8 mouse cellular contexts compared by ENCODE assay signal in the genomic region with DNA sequence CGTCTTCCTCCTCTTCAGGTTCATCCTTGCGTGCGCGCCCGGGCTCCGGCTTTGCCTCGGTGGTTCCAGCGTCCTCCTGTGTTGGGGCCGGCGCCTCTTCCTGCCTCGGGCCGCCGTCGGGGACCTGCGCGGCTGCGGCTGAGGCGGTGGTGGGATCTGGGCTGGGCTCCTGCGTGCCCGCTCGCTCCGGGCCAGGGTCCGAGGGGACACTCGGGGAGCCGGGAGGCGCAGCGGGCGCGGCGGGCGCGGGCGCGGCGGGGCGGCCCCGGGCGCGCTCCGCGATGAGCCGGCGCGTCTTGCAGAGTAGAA. TPM values are rescaled to one million over a fixed set of nuclear protein-coding genes. Genes with fewer than 3 reads are reported as not detected.
DNase-seq lines count a peak whose midpoint lies in the region; ATAC-seq lines count a peak whose summit lies in the region.

No protein-coding gene starts in this region.

- H3K9ac ChIP-seq in kidney, embryonic 16.5 days (replicated peaks; ENCODE audit: low read length): peak overlapping the region; percentile 75
- peak overlapping the region; percentile 93 for H3K9ac ChIP-seq in midbrain, embryonic 11.5 days (ENCODE audit: low read length)

- WGBS in kidney, embryonic 16.5 days: under 1% methylated on average over 36 of the region's 44 CpGs
- under 1% methylated on average over 39 of the region's 44 CpGs for WGBS in midbrain, embryonic 11.5 days

- H3K4me3 ChIP-seq in kidney, embryonic 16.5 days (ENCODE audit: low read length): peak overlapping the region; percentile 61
- H3K4me3 ChIP-seq in midbrain, embryonic 11.5 days (ENCODE audit: low read depth, low read length): peak overlapping the region; percentile 89

- ATAC-seq in kidney, embryonic 16.5 days (ENCODE audit: low FRiP score, low TSS enrichment): no peak; the same call in 1 of the 2 replicates
- 0 out of 2 replicates have a peak, but pooled peaks have one; percentile 3 for ATAC-seq in granulocyte monocyte progenitor cell, adult 5-6 weeks (replicated peaks; ENCODE audit: poor library complexity, severe bottlenecking)
- ATAC-seq in midbrain, embryonic 11.5 days (ENCODE audit: low FRiP score): no peak; the same call in 1 of the 2 replicates
- ATAC-seq in megakaryocyte progenitor cell, adult 5-6 weeks (replicated peaks; ENCODE audit: poor library complexity): no peak

- H3K27ac ChIP-seq in kidney, embryonic 16.5 days (ENCODE audit: low read length): no peak overlapping the region
- no peak overlapping the region for H3K27ac ChIP-seq in midbrain, embryonic 11.5 days (ENCODE audit: low read depth, low read length)

- peak overlapping the region; percentile 92 for H3K4me2 ChIP-seq in kidney, embryonic 16.5 days (replicated peaks; ENCODE audit: low read depth, low read length)
- H3K4me2 ChIP-seq in midbrain, embryonic 11.5 days: peak overlapping the region; percentile 83

- no peak for DNase-seq in kidney, postnatal 36 days
- peak; percentile 55 for DNase-seq in embryo, embryonic 11 days
- DNase-seq in midbrain, embryonic 11.5 days (ENCODE audit: low spot score, missing footprints): no peak
- DNase-seq in spleen, postnatal 4 days (ENCODE audit: low spot score in 2 of 2): no peak
- DNase-seq in c-Kit-positive CD71-positive TER-119-positive erythroid progenitor cells, embryonic 14.5 days (ENCODE audit: low spot score): no peak

- no peaks in the 10 kb centered on the region for H3K36me3 ChIP-seq in kidney, embryonic 16.5 days (ENCODE audit: insufficient read depth, low read length)
- H3K36me3 ChIP-seq in midbrain, embryonic 11.5 days (ENCODE audit: control insufficient read depth, insufficient read depth, low read length): no peaks in the 10 kb centered on the region

- H3K9me3 ChIP-seq in kidney, embryonic 16.5 days (ENCODE audit: low read length): no peaks in the 10 kb centered on the region
- H3K9me3 ChIP-seq in midbrain, embryonic 11.5 days (ENCODE audit: control insufficient read depth, low read length): no peaks in the 10 kb centered on the region

- peaks cover 51% of the 10 kb centered on the region for H3K27me3 ChIP-seq in kidney, embryonic 16.5 days (ENCODE audit: insufficient read depth, low read length)
- H3K27me3 ChIP-seq in midbrain, embryonic 11.5 days (ENCODE audit: control insufficient read depth, insufficient read depth, low read length): peaks cover 15% of the 10 kb centered on the region

- peaks cover 16% of the 10 kb centered on the region for H3K4me1 ChIP-seq in kidney, embryonic 16.5 days (ENCODE audit: insufficient read depth, low read length)
- peaks cover 24% of the 10 kb centered on the region for H3K4me1 ChIP-seq in midbrain, embryonic 11.5 days (ENCODE audit: control insufficient read depth, insufficient read depth, low read length)

RNA-seq across cellular contexts. Expression of a gene that starts 1.2 kb away (rescaled TPM):
- 1.0 and 1.2 TPM in 2 replicates for polyA plus RNA-seq in kidney, embryonic 16.5 days (2015; fragmentation: Nextera tagmentation; extraction: Ambion mirVana)
- not detected in 2 replicates for total RNA-seq in granulocyte monocyte progenitor cell, adult 5-6 weeks (2014; fragmentation: Nextera tagmentation)
- not detected in 2 replicates for total RNA-seq in granulocyte monocyte progenitor cell, adult 5-6 weeks (2017)
- 6.1 and 7.8 TPM in 2 replicates for polyA plus RNA-seq in midbrain, embryonic 11.5 days (2014; fragmentation: Nextera tagmentation; extraction: Ambion mirVana)
- not detected in 2 replicates for total RNA-seq in megakaryocyte progenitor cell, adult 5-6 weeks (2015)
- 0.03 TPM in 1 of 2 replicates, not detected in the other for total RNA-seq in megakaryocyte progenitor cell, adult 5-6 weeks (2017)

RNA-seq across cellular contexts. Expression of a gene that starts 40.6 kb away (rescaled TPM):
- polyA plus RNA-seq in kidney, embryonic 16.5 days (2015; fragmentation: Nextera tagmentation; extraction: Ambion mirVana): 76.1 and 77.1 TPM in 2 replicates
- total RNA-seq in granulocyte monocyte progenitor cell, adult 5-6 weeks (2014; fragmentation: Nextera tagmentation): 52.5 and 96.9 TPM in 2 replicates
- 44.6 and 48.6 TPM in 2 replicates for total RNA-seq in granulocyte monocyte progenitor cell, adult 5-6 weeks (2017)
- 17.5 TPM in 2 replicates for polyA plus RNA-seq in midbrain, embryonic 11.5 days (2014; fragmentation: Nextera tagmentation; extraction: Ambion mirVana)
- 68.2 and 69.6 TPM in 2 replicates for total RNA-seq in megakaryocyte progenitor cell, adult 5-6 weeks (2015)
- total RNA-seq in megakaryocyte progenitor cell, adult 5-6 weeks (2017): 38.4 and 38.8 TPM in 2 replicates
